Mouse (Mus musculus): ENCODE data around the gene F8a. TPM values are rescaled to one million over a fixed set of nuclear protein-coding genes. Genes with fewer than 3 reads are reported as not detected.
A peak's percentile ranks its signal among the peaks of the same experiment; 100 is the strongest.
"Not testable (repeated sequence)": the region's sequence is repeated elsewhere in the genome, so short reads cannot be mapped to it uniquely, and the experiment has no call there.

Gene F8a
- 1 to 10 TPM; 9.0 to 9.8 TPM for total RNA-seq (2021)
- long read RNA-seq, experiment 1, transcript F8a-201 (1 exons, 2,505 nt) = major isoform, 25 of 25 reads
- long read RNA-seq, experiment 1, partial matches to known transcripts = 0 of 25 reads
- long read RNA-seq, experiment 1, other reads (novel, unspliced or antisense) = 0 of 25 reads
- long read RNA-seq, experiment 2, transcript F8a-201 (1 exons, 2,505 nt) = major isoform, 41 of 41 reads
- long read RNA-seq, experiment 2, partial matches to known transcripts = 0 of 41 reads
- long read RNA-seq, experiment 2, other reads (novel, unspliced or antisense) = 0 of 41 reads

DNA sequence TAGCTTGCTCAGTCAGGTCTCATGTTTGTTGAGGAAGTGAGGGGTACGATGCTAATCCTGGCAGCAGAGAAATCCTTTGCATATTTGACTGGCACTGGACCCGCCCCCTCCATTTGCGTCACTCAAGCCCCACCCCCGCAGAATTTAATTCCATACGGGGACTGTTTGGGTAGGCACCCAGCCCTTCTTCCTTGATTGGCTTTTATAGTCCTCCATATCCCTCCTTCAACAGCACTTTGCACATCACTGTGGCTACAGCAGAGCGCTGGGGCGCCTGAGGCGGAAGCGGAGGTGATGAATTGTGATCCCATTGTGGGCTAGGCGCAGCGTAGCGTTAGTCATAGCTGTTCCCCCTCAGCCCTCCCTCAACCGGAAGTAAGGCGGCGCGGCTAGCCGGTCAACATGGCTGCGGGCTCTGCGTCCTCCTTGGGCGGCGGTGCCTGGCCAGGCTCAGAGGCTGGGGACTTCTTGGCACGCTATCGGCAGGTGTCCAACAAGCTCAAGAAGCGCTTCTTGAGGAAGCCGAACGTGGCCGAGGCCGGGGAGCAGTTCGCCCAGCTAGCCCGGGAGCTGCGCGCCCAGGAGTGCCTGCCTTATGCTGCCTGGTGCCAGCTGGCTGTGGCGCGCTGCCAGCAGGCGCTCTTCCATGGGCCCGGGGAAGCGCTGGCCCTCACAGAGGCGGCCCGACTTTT is at the start of gene F8a:
F8a (plus strand) TSS at position 378 of the 692 bp plus-strand sequence.
- peak; percentile 26 to 46 for DNase-seq (ENCODE audit: low spot score in 2 of 2)

- not testable (repeated sequence) for DNase-seq (ENCODE audit: low spot score in 2 of 2)
Measured at GRCm38 (mm10) chrX:73191934-73192333, 36.2 kb upstream of the F8a start, which contains the start of gene Xlr3b. Gene Xlr3b (plus strand): TSS chrX:73192207.

GRCm38 (mm10) chrX:73213819-73214564 is 14.1 kb upstream of the F8a start, which contains the start of gene Xlr4b:
Gene Xlr4b (plus strand): TSS chrX:73214333.
- not testable (repeated sequence) for DNase-seq (ENCODE audit: low spot score in 2 of 2)

DNA sequence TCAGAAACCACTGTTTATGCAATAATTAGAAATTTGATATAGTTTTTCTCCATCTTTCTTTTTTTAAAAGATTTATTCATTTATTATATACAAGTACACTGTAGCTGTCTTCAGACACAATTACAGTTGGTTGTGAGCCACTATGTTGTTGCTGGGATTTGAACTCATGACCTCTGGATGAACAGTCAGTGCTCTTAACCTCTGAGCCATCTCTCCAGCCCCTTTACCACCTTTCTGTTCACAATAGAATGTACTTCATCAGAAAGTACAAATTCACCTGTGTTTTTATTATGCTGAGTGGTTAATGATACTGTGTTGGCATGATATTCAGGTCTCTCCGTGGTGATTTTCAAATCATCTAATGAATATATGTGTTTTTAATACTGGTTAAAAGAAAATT is 2.7 kb upstream of the F8a start:
- DNase-seq (ENCODE audit: low spot score in 2 of 2) = no peak

- peak; percentile 6 to 14 for DNase-seq (ENCODE audit: low spot score in 2 of 2)
Measured at GRCm38 (mm10) chrX:73228606-73229214, 619 bp downstream of the F8a start.

GRCm38 (mm10) chrX:73229288-73229687 is 1.2 kb downstream of the F8a start:
- no peak for DNase-seq (ENCODE audit: low spot score in 2 of 2)

- not testable (repeated sequence) for DNase-seq (ENCODE audit: low spot score in 2 of 2)
Measured at GRCm38 (mm10) chrX:73242821-73243325, 14.8 kb downstream of the F8a start, which contains the start of gene Xlr4c. Gene Xlr4c (minus strand): TSS chrX:73243130.

- not testable (repeated sequence) for DNase-seq (ENCODE audit: low spot score in 2 of 2)
Measured at GRCm38 (mm10) chrX:73262428-73262827, 34.3 kb downstream of the F8a start.

DNA sequence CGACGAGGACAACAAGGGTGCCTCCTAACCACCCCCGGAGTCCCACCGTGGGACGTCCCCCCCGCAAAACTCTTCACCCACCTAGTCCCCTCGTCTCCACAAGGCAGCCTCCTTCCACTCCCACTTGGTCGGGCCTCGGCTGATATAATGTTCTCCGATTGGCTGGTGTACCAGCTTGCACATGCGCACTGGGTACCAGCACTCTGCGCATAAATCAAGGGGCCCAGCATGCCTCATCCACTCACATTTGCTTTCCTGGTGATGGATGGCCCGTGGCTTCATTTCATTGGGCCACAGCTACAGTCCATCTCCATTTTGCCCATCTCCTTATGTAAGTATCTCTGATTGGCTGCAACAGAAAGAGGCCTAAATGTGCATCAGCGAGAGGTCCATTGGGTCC is 37.2 kb downstream of the F8a start, which contains the start of gene Xlr3c:
Xlr3c (minus strand) TSS at position 121 of the 400 bp plus-strand sequence.
- not testable (repeated sequence) for DNase-seq (ENCODE audit: low spot score in 2 of 2)

Other genes with a start within 250 kb of the F8a start
- gene Zfp185, start 241.0 kb upstream of the F8a start, total RNA-seq (2021) = 1 to 10 TPM; 5.3 to 7.2 TPM
- under 1 TPM in 1 of 2 experiments, not detected in 1; 0.20 TPM for gene Pnma5, start 191.2 kb upstream of the F8a start, total RNA-seq (2021)
- 1 to 10 TPM; 1.5 to 1.6 TPM for gene Pnma3, start 163.5 kb upstream of the F8a start, total RNA-seq (2021)
- gene Xlr4a, start 145.8 kb upstream of the F8a start, total RNA-seq (2021) = 1 to 10 TPM in 1 of 2 experiments, not detected in 1; 1.3 TPM
- gene Xlr3a, start 131.2 kb upstream of the F8a start, total RNA-seq (2021) = 1 to 10 TPM; 1.5 to 2.5 TPM
- under 1 TPM; 0.22 to 0.65 TPM for gene Gm14685, start 111.2 kb upstream of the F8a start, total RNA-seq (2021)
- under 1 TPM in 1 of 2 experiments, not detected in 1; 0.31 TPM for gene Xlr5b, start 79.5 kb upstream of the F8a start, total RNA-seq (2021)
- gene DXBay18, start 78.8 kb upstream of the F8a start, total RNA-seq (2021) = not detected
- gene Spin2d, start 51.3 kb upstream of the F8a start, total RNA-seq (2021) = not detected
- 10 to 100 TPM in 1 of 2 experiments, 1 to 10 TPM in 1; 4.5 to 14.5 TPM for gene Xlr3b, start 36.1 kb upstream of the F8a start, total RNA-seq (2021)
- 1 to 10 TPM in 1 of 2 experiments, under 1 TPM in 1; 0.53 to 1.7 TPM for gene Xlr4b, start 14.0 kb upstream of the F8a start, total RNA-seq (2021)
- not detected for gene Xlr4c, start 14.8 kb downstream of the F8a start, total RNA-seq (2021)
- under 1 TPM in 1 of 2 experiments, not detected in 1; 0.20 TPM for gene Xlr3c, start 37.1 kb downstream of the F8a start, total RNA-seq (2021)
- gene Xlr5a, start 64.7 kb downstream of the F8a start, total RNA-seq (2021) = not detected
- gene Xlr5c, start 64.7 kb downstream of the F8a start, total RNA-seq (2021) = not detected
- gene Gm45015, start 108.5 kb downstream of the F8a start, total RNA-seq (2021) = not detected
- gene Zfp275, start 114.3 kb downstream of the F8a start, total RNA-seq (2021) = 10 to 100 TPM; 26.6 to 28.8 TPM
- gene Gm18336, start 170.4 kb downstream of the F8a start, total RNA-seq (2021) = not detected
- under 1 TPM; 0.25 to 0.31 TPM for gene Zfp92, start 182.8 kb downstream of the F8a start, total RNA-seq (2021)
- gene Trex2, start 207.1 kb downstream of the F8a start, total RNA-seq (2021) = not detected
- 10 to 100 TPM; 45.4 to 52.8 TPM for gene Haus7, start 230.8 kb downstream of the F8a start, total RNA-seq (2021)